Mouse (Mus musculus) erythroblast, embryonic 14.5 days (primary cell): ENCODE measurements around the gene Kcnc1.

Experiments
- GATA1 ChIP-seq: IDR thresholded peaks from 2 replicates; pipeline ENCODE4 v1.6.1; 2012; ENCODE audit warnings: low read length, inconsistent platforms, mixed read lengths
- TAL1 ChIP-seq: IDR thresholded peaks from 3 replicates; pipeline ENCODE4 v1.6.1; 2012; ENCODE audit warnings: low read length, inconsistent platforms, mixed read lengths

DNA sequence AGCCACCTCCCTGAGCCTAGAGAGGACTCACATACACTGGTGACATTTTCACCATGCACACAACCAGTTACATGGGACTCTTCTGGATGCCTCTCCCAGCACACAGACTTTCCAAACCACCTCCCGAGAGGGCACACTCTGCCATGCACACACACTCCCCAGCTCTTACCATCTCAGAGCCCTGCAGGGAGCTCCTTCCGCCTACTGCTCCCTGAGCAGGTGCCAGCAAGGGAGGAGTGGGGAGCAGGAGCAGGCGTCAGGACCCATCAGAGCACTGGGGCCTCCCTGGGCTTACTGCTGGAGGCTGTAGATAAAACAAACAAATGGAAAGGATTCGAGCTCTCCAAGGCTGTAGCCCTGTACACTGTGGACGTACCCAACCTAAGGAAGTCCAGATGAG lies 25.2 kb downstream of the Kcnc1 start:
- no peak for TF ChIP-seq GATA1
- TF ChIP-seq TAL1: no peak
